Mouse (Mus musculus): ENCODE measurements at regions not wholly inside any gene's neighbourhood (a gene's known extent, or its start where the extent isn't known, plus 50 kb on each side); places are given as distances from the start of the nearest gene placed in this dataset.

- 52% methylated on average over 1 of the region's 1 CpGs for WGBS
- ATAC-seq (replicated peaks; ENCODE audit: low FRiP score, low read depth), result no peak
These were observed 973.2 kb downstream of the Serpinb8 start for GRCm38 (mm10) chr1:108562981-108563380.

DNA sequence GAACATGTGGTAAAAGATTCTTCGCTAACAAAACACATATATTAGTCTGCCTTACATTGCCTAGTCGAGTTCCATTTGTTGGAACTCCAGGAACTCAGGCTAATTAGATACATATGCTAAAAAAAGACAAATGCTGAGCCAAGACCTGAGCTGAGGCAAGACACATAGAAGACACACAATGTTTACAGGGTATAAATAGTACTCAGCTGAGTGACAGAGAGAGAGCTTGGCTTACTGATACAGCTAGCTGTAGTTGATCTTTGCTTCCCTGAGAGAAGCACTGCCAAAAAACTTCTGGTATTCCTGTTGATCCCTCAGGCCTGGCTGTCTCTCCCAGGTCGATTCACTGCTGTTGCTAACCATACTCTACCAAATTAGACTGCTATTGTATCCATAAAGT lies 982.2 kb downstream of the Serpinb8 start:
- H3K4me3 ChIP-seq (replicated peaks; ENCODE audit: low read depth, low read length), result no peak overlapping the region
- no peak overlapping the region for H3K27ac ChIP-seq
- DNase-seq (ENCODE audit: low spot score) (no peak), ATAC-seq (replicated peaks; ENCODE audit: low FRiP score, low read depth) (no peak)
- no peaks in the 10 kb centered on the region for H3K9me3 ChIP-seq (replicated peaks; ENCODE audit: low read length)
- H3K4me2 ChIP-seq (ENCODE audit: low read length), result no peak overlapping the region
- TF ChIP-seq CTCF (IDR thresholded peaks at IDR 0.05; ENCODE audit: low read depth), result no peak
- no peaks in the 10 kb centered on the region for H3K27me3 ChIP-seq (ENCODE audit: insufficient read depth, low read length)
- H3K36me3 ChIP-seq (ENCODE audit: insufficient read depth, low read length), result no peaks in the 10 kb centered on the region
- H3K9ac ChIP-seq (ENCODE audit: low read depth, low read length), result no peak overlapping the region
- WGBS, result 57% methylated on average over 3 of the region's 3 CpGs
- H3K4me1 ChIP-seq (replicated peaks; ENCODE audit: insufficient read depth, low read length), result no peaks in the 10 kb centered on the region

More at GRCm38 (mm10) chr1:108562981-108563380, 973.2 kb downstream of the Serpinb8 start:
- Histone ChIP-seq H3K4me3 (replicated peaks; ENCODE audit: low read depth, low read length) (no peak overlapping the region), H3K9me3 (replicated peaks; ENCODE audit: low read length) (no peaks in the 10 kb centered on the region), H3K4me2 (ENCODE audit: low read length) (no peak overlapping the region), H3K27me3 (ENCODE audit: insufficient read depth, low read length) (no peaks in the 10 kb centered on the region), H3K4me1 (replicated peaks; ENCODE audit: insufficient read depth, low read length) (no peaks in the 10 kb centered on the region), H3K9ac (ENCODE audit: low read depth, low read length) (no peak overlapping the region), H3K36me3 (ENCODE audit: insufficient read depth, low read length) (no peaks in the 10 kb centered on the region), H3K27ac (no peak overlapping the region)
- no peak for DNase-seq (ENCODE audit: low spot score)
- no peak for TF ChIP-seq CTCF (IDR thresholded peaks at IDR 0.05; ENCODE audit: low read depth)

DNA sequence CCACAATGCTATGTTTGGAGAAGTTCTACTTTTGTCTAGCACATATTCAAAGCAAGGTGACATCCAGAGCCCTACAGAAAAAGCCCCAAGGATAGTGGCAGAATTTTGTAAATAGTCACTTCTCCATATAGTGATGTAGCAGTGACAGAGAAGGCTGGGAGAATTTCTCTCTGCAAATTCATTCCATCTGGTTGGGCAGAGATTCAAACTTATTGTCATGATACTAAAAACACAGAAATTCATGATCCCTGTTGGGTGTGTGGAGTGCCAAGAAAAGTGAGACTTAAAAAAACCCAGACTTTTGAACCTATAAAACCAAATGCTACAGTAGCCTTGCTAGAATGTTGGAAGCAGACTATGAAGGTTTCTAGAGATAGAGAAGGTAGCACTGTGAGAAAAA lies 983.0 kb downstream of the Serpinb8 start:
- Histone ChIP-seq H3K27me3 (ENCODE audit: insufficient read depth, low read length) (no peaks in the 10 kb centered on the region), H3K9ac (ENCODE audit: low read depth, low read length) (no peak overlapping the region), H3K27ac (no peak overlapping the region), H3K36me3 (ENCODE audit: insufficient read depth, low read length) (no peaks in the 10 kb centered on the region), H3K4me1 (replicated peaks; ENCODE audit: insufficient read depth, low read length) (no peaks in the 10 kb centered on the region), H3K4me3 (replicated peaks; ENCODE audit: low read depth, low read length) (no peak overlapping the region), H3K4me2 (ENCODE audit: low read length) (no peak overlapping the region), H3K9me3 (replicated peaks; ENCODE audit: low read length) (no peaks in the 10 kb centered on the region)
- DNase-seq (ENCODE audit: low spot score) (no peak), ATAC-seq (replicated peaks; ENCODE audit: low FRiP score, low read depth) (no peak)
- no peak for TF ChIP-seq CTCF (IDR thresholded peaks at IDR 0.05; ENCODE audit: low read depth)

DNA sequence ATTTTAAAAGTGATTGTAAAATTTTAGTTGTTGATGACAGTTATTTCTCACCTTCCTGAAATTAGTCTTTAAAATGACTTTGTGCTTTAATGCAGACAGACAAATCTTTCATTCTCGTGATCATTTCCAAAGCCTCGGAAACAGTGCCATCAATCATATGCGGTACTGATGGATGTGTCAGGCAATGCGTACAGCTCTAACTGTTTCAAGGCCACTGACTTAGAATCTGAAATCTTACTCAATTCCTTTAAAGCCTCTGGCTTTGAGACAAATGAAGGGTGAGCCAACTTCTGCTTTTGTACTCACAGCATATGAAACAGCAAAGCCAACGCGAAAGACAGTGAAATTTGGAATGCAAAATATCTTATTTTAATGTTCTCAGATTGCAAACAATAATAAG lies 987.0 kb downstream of the Serpinb8 start:
- WGBS, result 82% methylated on average over 6 of the region's 6 CpGs
- no peak for DNase-seq (ENCODE audit: low spot score)
- ATAC-seq (replicated peaks; ENCODE audit: low FRiP score, low read depth), result no peak

GRCm38 (mm10) chr1:108577793-108578192 lies 988.0 kb downstream of the Serpinb8 start:
- no peak for ATAC-seq (replicated peaks; ENCODE audit: low FRiP score, low read depth)

More for the DNA sequence above, 987.0 kb downstream of the Serpinb8 start:
- Histone ChIP-seq H3K9me3 (replicated peaks; ENCODE audit: low read length) (no peaks in the 10 kb centered on the region), H3K9ac (ENCODE audit: low read depth, low read length) (no peak overlapping the region), H3K27me3 (ENCODE audit: insufficient read depth, low read length) (no peaks in the 10 kb centered on the region), H3K4me3 (replicated peaks; ENCODE audit: low read depth, low read length) (no peak overlapping the region), H3K4me2 (ENCODE audit: low read length) (no peak overlapping the region), H3K27ac (no peak overlapping the region), H3K36me3 (ENCODE audit: insufficient read depth, low read length) (no peaks in the 10 kb centered on the region), H3K4me1 (replicated peaks; ENCODE audit: insufficient read depth, low read length) (no peaks in the 10 kb centered on the region)
- TF ChIP-seq CTCF (IDR thresholded peaks at IDR 0.05; ENCODE audit: low read depth), result no peak

GRCm38 (mm10) chr1:108592720-108593422 lies 1003.1 kb downstream of the Serpinb8 start:
- H3K9ac ChIP-seq (ENCODE audit: low read depth, low read length), result no peak overlapping the region
- no peak for TF ChIP-seq CTCF (IDR thresholded peaks at IDR 0.05; ENCODE audit: low read depth)
- 74% methylated on average over 3 of the region's 3 CpGs for WGBS
- ATAC-seq (replicated peaks; ENCODE audit: low FRiP score, low read depth) (no peak), DNase-seq (ENCODE audit: low spot score) (no peak)
- H3K36me3 ChIP-seq (ENCODE audit: insufficient read depth, low read length), result no peaks in the 10 kb centered on the region
- no peak overlapping the region for H3K4me3 ChIP-seq (replicated peaks; ENCODE audit: low read depth, low read length)
- H3K4me2 ChIP-seq (ENCODE audit: low read length), result no peak overlapping the region
- no peaks in the 10 kb centered on the region for H3K27me3 ChIP-seq (ENCODE audit: insufficient read depth, low read length)
- H3K9me3 ChIP-seq (replicated peaks; ENCODE audit: low read length), result no peaks in the 10 kb centered on the region
- H3K27ac ChIP-seq, result no peak overlapping the region
- no peaks in the 10 kb centered on the region for H3K4me1 ChIP-seq (replicated peaks; ENCODE audit: insufficient read depth, low read length)

More at GRCm38 (mm10) chr1:108577793-108578192, 988.0 kb downstream of the Serpinb8 start:
- H3K4me1 ChIP-seq (replicated peaks; ENCODE audit: insufficient read depth, low read length), result no peaks in the 10 kb centered on the region
- H3K36me3 ChIP-seq (ENCODE audit: insufficient read depth, low read length), result no peaks in the 10 kb centered on the region
- no peak for TF ChIP-seq CTCF (IDR thresholded peaks at IDR 0.05; ENCODE audit: low read depth)
- H3K27me3 ChIP-seq (ENCODE audit: insufficient read depth, low read length), result no peaks in the 10 kb centered on the region
- DNase-seq (ENCODE audit: low spot score), result no peak
- no peak overlapping the region for H3K9ac ChIP-seq (ENCODE audit: low read depth, low read length)
- no peaks in the 10 kb centered on the region for H3K9me3 ChIP-seq (replicated peaks; ENCODE audit: low read length)
- no peak overlapping the region for H3K4me3 ChIP-seq (replicated peaks; ENCODE audit: low read depth, low read length)
- no peak overlapping the region for H3K4me2 ChIP-seq (ENCODE audit: low read length)
- no peak overlapping the region for H3K27ac ChIP-seq
- 88% methylated on average over 3 of the region's 3 CpGs for WGBS

DNA sequence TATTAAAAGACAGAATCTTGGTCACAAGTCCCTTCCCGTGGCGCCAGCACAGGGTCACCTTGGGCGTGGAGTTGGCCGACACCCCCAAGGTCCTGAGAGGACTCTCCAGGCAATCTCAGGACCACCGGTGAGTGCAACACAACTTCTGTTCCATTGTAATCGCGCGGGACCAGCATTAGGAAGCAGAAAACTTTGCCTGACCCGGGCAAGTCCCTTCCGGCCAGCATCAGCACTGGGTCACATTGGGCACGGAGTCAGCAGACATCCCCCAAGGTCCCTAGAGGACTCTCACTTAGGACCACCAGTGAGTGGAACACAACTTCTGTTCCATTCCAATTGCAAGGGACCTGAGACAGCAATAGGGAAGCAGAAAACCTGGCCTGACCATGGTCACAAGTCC lies 1007.3 kb downstream of the Serpinb8 start:
- no peak for ATAC-seq (replicated peaks; ENCODE audit: low FRiP score, low read depth)
- Histone ChIP-seq H3K27ac (no peak overlapping the region), H3K9me3 (replicated peaks; ENCODE audit: low read length) (no peaks in the 10 kb centered on the region), H3K4me1 (replicated peaks; ENCODE audit: insufficient read depth, low read length) (no peaks in the 10 kb centered on the region), H3K36me3 (ENCODE audit: insufficient read depth, low read length) (no peaks in the 10 kb centered on the region), H3K4me3 (replicated peaks; ENCODE audit: low read depth, low read length) (no peak overlapping the region), H3K27me3 (ENCODE audit: insufficient read depth, low read length) (no peaks in the 10 kb centered on the region), H3K4me2 (ENCODE audit: low read length) (no peak overlapping the region), H3K9ac (ENCODE audit: low read depth, low read length) (no peak overlapping the region)
- no peak for DNase-seq (ENCODE audit: low spot score)
- WGBS, result 91% methylated on average over 11 of the region's 11 CpGs
- TF ChIP-seq CTCF (IDR thresholded peaks at IDR 0.05; ENCODE audit: low read depth), result no peak
